Mouse (Mus musculus) olfactory bulb, adult 2 months (tissue): ENCODE data around the gene BC107364.

ENCODE experiments used
- CTCF ChIP-seq: fragments of 200-500 bp; IDR thresholded peaks from 2 replicates; pipeline ENCODE4 v1.5.1; 2012; ENCODE audit warnings: low read depth, mild to moderate bottlenecking, low read length, moderate library complexity; ENCODE audit not compliant: insufficient read depth
- POLR2A ChIP-seq: fragments of 200-500 bp; IDR thresholded peaks from 2 replicates; pipeline ENCODE4 v1.6.1; 2012; ENCODE audit warnings: mild to moderate bottlenecking, low read depth, low read length, moderate library complexity; ENCODE audit not compliant: insufficient read depth

DNA sequence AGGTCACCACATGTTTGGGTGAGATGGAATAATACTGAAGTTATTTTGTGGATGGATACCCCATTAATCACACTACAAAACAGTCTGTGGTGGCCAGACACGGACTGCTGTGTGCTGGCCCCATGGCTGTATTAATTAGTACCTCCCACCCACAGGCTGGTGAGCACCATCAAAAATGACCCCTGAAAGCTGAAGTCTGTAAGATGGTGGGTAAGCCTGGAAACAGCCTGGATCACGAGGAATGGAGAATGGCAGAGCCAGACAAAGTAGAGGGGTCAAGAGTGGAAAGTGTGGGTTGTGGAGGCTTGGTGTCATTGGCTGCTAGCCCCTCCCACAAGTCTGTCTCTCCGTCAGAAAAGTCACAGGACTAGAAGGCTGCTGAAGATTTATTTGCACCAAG lies 31.3 kb downstream of the BC107364 start:
- TF ChIP-seq CTCF, result no peak
- TF ChIP-seq POLR2A, result no peak
